Mouse (Mus musculus) CH12F3 (cell line): ENCODE results near the gene Paqr5.

Experiments used
- in situ Hi-C: fragments of 300-500 bp; cut with MboI; formaldehyde crosslinking; loops from 2 replicates; pipeline ENCODE4 v1.14.3; 2020; ENCODE audit warnings: low sequenced_read_pairs

Gene Paqr5

GRCm38 (mm10) chr9:61911300-61912128 is 115.1 kb downstream of the Paqr5 start:
- in situ Hi-C loops, result no loop called here

DNA sequence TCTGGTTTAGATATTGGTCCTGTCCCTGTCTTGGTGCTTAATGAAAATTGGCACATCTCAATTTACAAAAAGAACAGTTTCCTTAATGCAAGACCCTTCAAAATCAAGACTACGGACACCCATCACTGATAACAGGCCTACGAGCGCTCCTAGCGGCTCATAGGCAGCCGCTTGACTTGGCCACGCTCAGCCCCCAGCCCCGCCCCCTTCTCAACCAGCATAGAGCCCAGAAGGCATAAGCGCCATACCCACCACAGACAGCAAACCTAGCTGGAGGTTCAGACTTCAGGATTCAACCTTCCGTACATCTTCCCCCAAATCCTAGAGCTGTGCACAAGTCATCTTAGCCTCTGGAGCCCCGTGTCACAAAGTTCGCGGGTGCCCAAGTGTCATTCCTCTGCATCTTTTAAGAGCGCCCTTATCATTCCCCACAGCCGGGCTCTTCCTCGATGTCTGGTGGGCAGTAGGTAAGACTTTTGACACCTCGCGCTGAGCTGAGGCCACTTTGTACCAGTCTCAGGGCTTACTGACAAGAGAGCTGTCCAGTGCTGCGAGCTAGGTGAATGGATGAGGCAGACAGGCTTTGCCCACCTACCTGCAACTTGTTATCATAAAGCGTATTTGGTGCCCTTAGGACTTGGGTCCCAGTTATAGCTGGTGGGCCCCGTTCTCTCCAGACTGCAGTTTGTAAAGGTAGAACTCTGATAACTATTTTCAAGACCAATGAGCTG is 116.0 kb downstream of the Paqr5 start:
- in situ Hi-C loops, result no loop called here

DNA sequence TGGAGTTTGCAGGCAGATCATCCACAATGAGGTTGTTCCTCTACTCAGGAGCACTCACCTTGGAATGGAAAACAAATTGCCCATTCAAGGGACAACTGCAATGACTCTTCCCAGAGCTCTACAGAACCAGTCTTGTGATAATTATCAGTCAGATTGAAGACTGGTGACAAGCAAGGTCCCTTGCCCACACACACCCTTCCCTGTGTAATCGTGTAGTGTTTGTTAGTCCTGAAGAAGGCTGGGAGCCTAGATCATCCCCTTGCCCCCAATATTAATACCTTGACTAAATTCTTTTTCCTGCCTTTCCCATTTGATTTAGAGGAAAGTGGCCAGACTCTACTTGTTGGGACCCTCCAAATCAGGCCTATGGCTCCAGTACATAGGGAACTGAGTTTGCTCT is 117.0 kb downstream of the Paqr5 start:
- in situ Hi-C loops, result no loop called here

- in situ Hi-C loops, result no loop called here
These were observed 117.7 kb downstream of the Paqr5 start for GRCm38 (mm10) chr9:61908832-61909407.

GRCm38 (mm10) chr9:61908341-61908740 is 118.3 kb downstream of the Paqr5 start:
- in situ Hi-C loops, result no loop called here

DNA sequence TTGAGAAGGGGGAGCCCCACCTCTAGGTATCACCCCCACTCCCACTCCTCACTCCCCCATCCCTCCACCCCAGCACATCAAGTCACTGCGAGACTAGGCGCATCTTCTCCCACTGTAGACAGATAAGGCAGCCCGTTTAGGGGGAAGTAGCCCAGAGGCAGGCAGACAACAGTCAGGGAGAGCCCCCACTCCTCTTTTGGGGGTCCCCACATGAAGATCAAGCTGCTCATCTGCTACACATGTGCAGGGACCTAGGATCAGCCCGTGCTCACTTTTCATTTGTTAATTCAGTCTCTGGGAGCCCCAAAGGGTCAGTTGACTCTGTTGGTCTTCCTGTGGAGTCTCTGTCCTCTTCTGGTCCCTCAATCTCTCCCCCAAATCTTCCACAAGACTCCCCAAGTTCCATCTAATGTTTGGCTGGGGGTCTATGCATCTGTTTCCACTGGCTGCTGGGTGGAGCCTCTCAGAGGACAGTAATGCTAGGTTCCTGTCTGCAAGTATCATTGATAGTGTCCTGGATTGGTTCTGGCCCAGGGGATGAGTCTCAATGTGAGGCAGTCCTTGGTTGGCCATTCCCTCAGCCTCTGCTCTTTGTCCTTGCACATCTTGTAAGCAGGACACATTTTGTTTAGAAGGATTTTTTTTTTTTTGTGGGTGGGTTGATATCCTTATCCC is 118.9 kb downstream of the Paqr5 start:
- in situ Hi-C loops, result no loop called here

DNA sequence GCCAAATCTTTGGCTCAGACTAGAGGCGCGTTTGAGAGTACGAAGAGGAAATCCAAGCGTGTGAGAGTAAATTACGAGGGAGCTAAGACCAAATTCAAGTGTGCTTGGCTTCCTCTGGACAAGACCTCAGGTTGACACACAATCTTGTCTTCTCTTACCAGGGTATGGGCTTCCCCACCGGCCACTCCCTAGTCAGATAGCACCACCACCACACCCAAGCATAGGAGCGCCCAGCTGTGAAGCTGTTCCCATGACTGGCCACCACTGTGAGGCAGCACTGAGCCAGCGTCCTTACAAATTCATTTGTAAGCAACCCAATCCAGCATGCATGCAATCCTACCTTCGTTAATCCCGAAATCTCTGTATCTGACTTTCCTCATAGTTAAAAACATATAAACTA is 119.7 kb downstream of the Paqr5 start:
- in situ Hi-C loops, result no loop called here

DNA sequence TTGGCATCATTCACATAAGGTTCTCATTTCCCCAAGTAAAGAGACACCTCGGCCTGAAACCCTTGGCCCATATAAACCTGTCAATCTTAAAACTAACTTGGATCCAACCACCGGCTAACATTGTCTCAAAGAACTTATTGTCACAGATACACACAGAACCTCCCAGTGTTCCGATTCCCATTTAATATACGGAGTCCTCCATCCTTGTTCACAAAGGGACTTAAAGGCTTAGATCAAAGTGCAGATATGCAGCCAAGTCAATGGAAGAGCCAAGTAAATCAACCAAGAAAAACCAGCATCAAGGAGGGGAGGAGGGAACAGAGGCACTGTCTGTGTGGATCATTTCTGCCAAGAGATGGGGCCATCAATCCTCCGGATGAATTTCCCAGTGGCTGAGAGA is 121.1 kb downstream of the Paqr5 start:
- in situ Hi-C loops, result no loop called here

GRCm38 (mm10) chr9:61904201-61904600 is 122.5 kb downstream of the Paqr5 start:
- in situ Hi-C loops, result no loop called here
